Mouse (Mus musculus) intestine, embryonic 15.5 days (tissue): ENCODE measurements around the gene Fancg. TPM values are rescaled to one million over a fixed set of nuclear protein-coding genes. Genes with fewer than 3 reads are reported as not detected.

Source experiments
- ATAC-seq: fragments of 200-750 bp; cut with Nextera tagmentation; 2 replicates; pipeline ENCODE4 v1.8.0; 2017; ENCODE audit warnings: moderate TSS enrichment, moderate library complexity
- H3K27ac ChIP-seq: fragments of 300-500 bp; sonication (generic); 2 replicates; pipeline ENCODE4 v1.5.1; 2015; ENCODE audit warnings: mild to moderate bottlenecking, inconsistent platforms
- H3K27me3 ChIP-seq: fragments of 300-500 bp; sonication (generic); replicated peaks from 2 replicates; pipeline ENCODE4 v1.6.1; 2015; ENCODE audit warnings: inconsistent platforms
- H3K36me3 ChIP-seq: fragments of 300-500 bp; sonication (generic); 2 replicates; pipeline ENCODE4 v1.6.1; 2015; ENCODE audit warnings: inconsistent platforms
- H3K4me1 ChIP-seq: fragments of 300-500 bp; sonication (generic); replicated peaks from 2 replicates; pipeline ENCODE4 v1.6.1; 2015; ENCODE audit warnings: inconsistent platforms
- H3K4me2 ChIP-seq: fragments of 300-500 bp; sonication (generic); replicated peaks from 2 replicates; pipeline ENCODE4 v1.6.1; 2015; ENCODE audit warnings: mild to moderate bottlenecking, inconsistent platforms
- H3K4me3 ChIP-seq: fragments of 300-500 bp; sonication (generic); replicated peaks from 2 replicates; pipeline ENCODE4 v1.5.1; 2015; ENCODE audit warnings: inconsistent platforms
- H3K9ac ChIP-seq: fragments of 300-500 bp; sonication (generic); 2 replicates; pipeline ENCODE4 v1.6.1; 2015; ENCODE audit warnings: inconsistent platforms
- H3K9me3 ChIP-seq: fragments of 300-500 bp; sonication (generic); 2 replicates; pipeline ENCODE4 v1.6.1; 2016; ENCODE audit warnings: inconsistent platforms
- WGBS: fragments of 180-500 bp; shearing (Covaris S2); methylation state at CpG from one replicate; pipeline ENCODE4 v1.1.7; 2015; 5-methylcytosine and 5-hydroxymethylcytosine counted together
- polyA plus RNA-seq: library from polyadenylated mRNA; unstranded; fragments of >200 nt; fragmentation: Nextera tagmentation; extraction: Ambion mirVana; gene quantifications from 2 replicates; pipeline ENCODE4 v1.2.1, GENCODE M21; 2015

Gene Fancg
- 15.0 and 15.2 TPM in 2 replicates for polyA plus RNA-seq

GRCm38 (mm10) chr4:43010161-43011038, at the start of gene Fancg:
Gene Fancg, minus strand, starts transcription at chr4:43010506.
- H3K27me3 ChIP-seq: no peaks in the 10 kb centered on the region
- H3K4me1 ChIP-seq: peaks cover 6% of the 10 kb centered on the region; the same call in 1 of the 2 replicates
- peak within 1 kb of the TSS; percentile 77 for H3K4me2 ChIP-seq
- peak within 1 kb of the TSS; percentile 67; the same call in 1 of the 2 replicates for H3K27ac ChIP-seq
- H3K36me3 ChIP-seq: no peaks in the 10 kb centered on the region
- WGBS: under 1% methylated on average over 37 of the region's 37 CpGs
- peak within 1 kb of the TSS; percentile 67 for H3K9ac ChIP-seq
- peak; percentile 93 for ATAC-seq
- H3K4me3 ChIP-seq: peak within 1 kb of the TSS; percentile 88
- H3K9me3 ChIP-seq: no peaks in the 10 kb centered on the region

GRCm38 (mm10) chr4:43059697-43060096, 49.4 kb upstream of the Fancg start:
- H3K4me3 ChIP-seq: peak overlapping the region; percentile 79
- 0 out of 2 replicates have a peak, but pooled peaks cover 4% of the 10 kb centered on the region for H3K27me3 ChIP-seq
- H3K36me3 ChIP-seq: no peaks in the 10 kb centered on the region
- no peak overlapping the region for H3K27ac ChIP-seq
- H3K9me3 ChIP-seq: no peaks in the 10 kb centered on the region
- H3K4me2 ChIP-seq: peak overlapping the region; percentile 92
- H3K4me1 ChIP-seq: no peaks in the 10 kb centered on the region
- 38% methylated on average over 3 of the region's 3 CpGs for WGBS
- H3K9ac ChIP-seq: no peak overlapping the region; the same call in 1 of the 2 replicates
- no peak for ATAC-seq

DNA sequence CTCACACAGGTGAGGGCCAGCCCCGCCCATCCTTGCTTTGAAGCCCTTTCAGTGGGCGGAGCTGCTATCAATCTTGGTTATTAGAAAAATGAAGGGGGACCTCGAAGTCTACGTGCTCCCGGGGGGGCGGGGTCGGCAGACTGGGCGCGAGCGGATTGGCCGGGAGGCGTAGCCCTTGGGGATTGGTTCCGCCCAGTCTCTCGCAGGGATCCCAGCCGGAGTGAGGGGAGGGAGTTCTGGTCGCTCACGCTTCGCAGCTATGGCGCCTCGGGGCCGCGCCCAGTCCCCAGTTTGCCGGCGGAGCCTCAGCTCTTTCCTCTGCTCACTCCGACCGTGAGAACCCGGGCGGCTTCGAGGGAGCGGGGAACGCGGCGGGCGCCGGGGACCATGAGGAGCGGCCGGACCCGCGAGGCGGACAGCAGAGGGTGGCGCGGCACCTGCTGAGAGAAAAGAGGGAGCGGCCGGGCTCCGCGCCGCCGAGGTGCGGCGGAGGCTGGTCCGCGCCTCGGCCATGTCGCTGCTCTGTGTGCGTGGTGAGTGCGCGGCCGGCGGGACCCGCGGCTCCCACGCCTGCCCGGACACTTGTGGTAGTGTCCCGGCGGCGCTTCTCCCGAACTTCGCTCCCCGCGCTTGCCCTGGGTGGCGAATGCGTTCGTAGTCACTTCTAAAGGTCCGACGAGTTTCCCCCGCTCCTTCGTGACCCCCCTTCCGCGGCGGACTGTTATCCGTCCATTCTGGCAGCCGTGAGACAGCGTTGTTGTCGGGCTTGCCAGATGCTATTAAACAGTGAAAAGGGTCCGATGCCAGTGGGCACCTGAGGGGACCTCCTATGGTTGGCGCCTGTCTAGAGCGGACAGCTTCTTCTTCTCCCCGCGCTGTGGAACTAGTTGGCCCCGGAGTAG, 48.7 kb upstream of the Fancg start, which contains the start of gene Unc13b:
Gene Unc13b (plus strand): TSS at position 201 of the 902 bp plus-strand sequence.
- H3K9ac ChIP-seq: peak within 1 kb of the TSS; percentile 75
- peak; percentile 99 for ATAC-seq
- H3K36me3 ChIP-seq: no peaks in the 10 kb centered on the region
- no peaks in the 10 kb centered on the region for H3K4me1 ChIP-seq
- WGBS: under 1% methylated on average over 90 of the region's 90 CpGs
- H3K9me3 ChIP-seq: no peaks in the 10 kb centered on the region
- H3K4me2 ChIP-seq: peak within 1 kb of the TSS; percentile 92
- H3K4me3 ChIP-seq: peak within 1 kb of the TSS; percentile 79
- H3K27me3 ChIP-seq: 0 out of 2 replicates have a peak, but pooled peaks cover 4% of the 10 kb centered on the region
- H3K27ac ChIP-seq: peak within 1 kb of the TSS; percentile 81

DNA sequence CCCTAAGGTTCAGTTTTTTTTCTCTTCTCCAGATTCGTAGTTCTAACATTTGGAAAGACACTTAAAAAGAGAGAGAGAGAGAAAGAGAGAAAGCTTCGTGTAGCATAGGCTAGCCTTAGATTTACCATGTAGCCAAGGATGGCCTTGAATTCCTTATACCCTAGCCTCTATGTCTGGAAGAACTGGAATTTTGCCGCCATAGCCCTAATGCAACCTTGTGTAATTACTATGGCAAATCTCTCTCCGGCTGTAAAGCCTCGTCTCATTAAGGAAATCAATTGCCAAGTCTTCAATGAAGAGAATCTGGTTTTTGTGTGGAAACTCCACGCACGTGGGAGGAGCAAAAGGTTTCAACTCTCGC, 48.1 kb upstream of the Fancg start:
- Histone ChIP-seq H3K36me3 (no peaks in the 10 kb centered on the region), H3K9ac (no peak overlapping the region), H3K4me3 (peak overlapping the region; percentile 79), H3K9me3 (no peaks in the 10 kb centered on the region), H3K4me1 (no peaks in the 10 kb centered on the region), H3K27me3 (0 out of 2 replicates have a peak, but pooled peaks cover 4% of the 10 kb centered on the region), H3K4me2 (peak overlapping the region; percentile 92), H3K27ac (no peak overlapping the region)
- peak; percentile 39 for ATAC-seq
- WGBS: 19% methylated on average over 8 of the region's 8 CpGs

DNA sequence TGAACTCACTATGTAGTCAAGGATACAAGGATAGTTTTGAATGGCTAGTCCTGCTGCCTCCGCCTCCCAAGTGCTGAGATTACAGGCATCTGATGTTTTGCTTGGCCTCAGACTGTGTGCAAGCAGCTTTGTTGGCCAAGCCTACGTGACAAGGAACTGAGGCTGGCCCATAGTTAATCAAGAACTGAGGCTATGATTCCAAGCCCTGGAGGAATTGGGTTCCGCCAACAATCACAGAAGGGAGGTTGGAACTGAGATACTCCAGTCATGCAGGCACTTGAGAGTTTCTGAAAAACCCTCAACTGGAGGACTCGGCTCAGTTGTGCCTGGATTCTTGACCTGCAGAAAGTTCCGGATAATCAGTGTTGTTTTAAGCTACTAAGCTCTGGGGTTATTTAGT, 47.3 kb upstream of the Fancg start:
- Histone ChIP-seq H3K4me1 (no peaks in the 10 kb centered on the region), H3K27ac (no peak overlapping the region), H3K4me3 (no peak overlapping the region), H3K9ac (no peak overlapping the region), H3K4me2 (no peak overlapping the region), H3K27me3 (0 out of 2 replicates have a peak, but pooled peaks cover 4% of the 10 kb centered on the region), H3K36me3 (no peaks in the 10 kb centered on the region), H3K9me3 (no peaks in the 10 kb centered on the region)
- 91% methylated on average over 5 of the region's 5 CpGs for WGBS
- no peak for ATAC-seq

DNA sequence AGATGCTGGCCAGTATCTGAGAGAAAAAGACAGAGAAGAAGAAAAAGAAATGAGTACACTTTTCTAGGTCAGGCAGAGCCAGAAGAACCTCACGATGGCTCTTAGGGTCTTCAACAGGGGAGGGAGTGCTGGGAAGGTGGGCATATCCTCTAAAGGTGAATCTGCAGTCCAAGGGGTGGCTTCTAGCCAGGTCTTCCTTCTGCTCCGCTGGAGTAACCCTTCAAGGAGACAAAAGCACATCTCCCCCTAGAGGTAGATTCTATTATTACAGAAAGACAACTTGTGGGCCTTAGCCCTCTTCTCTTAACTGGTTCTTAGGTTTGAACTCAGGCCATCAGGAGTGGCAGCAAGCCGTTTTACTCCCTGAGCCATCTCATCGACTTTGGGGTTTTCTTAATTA, 42.3 kb upstream of the Fancg start:
- Histone ChIP-seq H3K9me3 (no peaks in the 10 kb centered on the region), H3K4me3 (no peak overlapping the region), H3K4me2 (no peak overlapping the region), H3K9ac (no peak overlapping the region), H3K36me3 (no peaks in the 10 kb centered on the region), H3K27me3 (no peaks in the 10 kb centered on the region), H3K4me1 (no peaks in the 10 kb centered on the region), H3K27ac (no peak overlapping the region)
- ATAC-seq: peak; percentile 52
- 17% methylated on average over 4 of the region's 4 CpGs for WGBS

- Histone ChIP-seq H3K4me1 (peaks cover 13% of the 10 kb centered on the region), H3K36me3 (no peaks in the 10 kb centered on the region), H3K4me3 (no peak overlapping the region), H3K27me3 (no peaks in the 10 kb centered on the region), H3K27ac (no peak overlapping the region), H3K9ac (no peak overlapping the region), H3K4me2 (no peak overlapping the region), H3K9me3 (no peaks in the 10 kb centered on the region)
- WGBS: 6% methylated on average over 5 of the region's 5 CpGs
- ATAC-seq: no peak
Measured at GRCm38 (mm10) chr4:43047231-43047630, 36.9 kb upstream of the Fancg start.

- Histone ChIP-seq H3K27ac (no peak overlapping the region), H3K27me3 (no peaks in the 10 kb centered on the region)
Measured at GRCm38 (mm10) chr4:43046607-43047006, 36.3 kb upstream of the Fancg start.

GRCm38 (mm10) chr4:43045659-43046302, 35.5 kb upstream of the Fancg start, which contains the start of gene Fam214b:
Gene Fam214b, minus strand, starts transcription at chr4:43046220.
- Histone ChIP-seq H3K27ac (peak within 1 kb of the TSS; percentile 52; the same call in 1 of the 2 replicates), H3K9ac (peak within 1 kb of the TSS; percentile 47), H3K4me1 (peaks cover 13% of the 10 kb centered on the region)

More at GRCm38 (mm10) chr4:43046607-43047006, 36.3 kb upstream of the Fancg start:
- Histone ChIP-seq H3K9me3 (no peaks in the 10 kb centered on the region), H3K4me1 (peaks cover 13% of the 10 kb centered on the region), H3K9ac (no peak overlapping the region), H3K4me2 (peak overlapping the region; percentile 76; the same call in 1 of the 2 replicates), H3K36me3 (no peaks in the 10 kb centered on the region), H3K4me3 (no peak overlapping the region)
- no peak for ATAC-seq
- WGBS: 60% methylated on average over 5 of the region's 5 CpGs

DNA sequence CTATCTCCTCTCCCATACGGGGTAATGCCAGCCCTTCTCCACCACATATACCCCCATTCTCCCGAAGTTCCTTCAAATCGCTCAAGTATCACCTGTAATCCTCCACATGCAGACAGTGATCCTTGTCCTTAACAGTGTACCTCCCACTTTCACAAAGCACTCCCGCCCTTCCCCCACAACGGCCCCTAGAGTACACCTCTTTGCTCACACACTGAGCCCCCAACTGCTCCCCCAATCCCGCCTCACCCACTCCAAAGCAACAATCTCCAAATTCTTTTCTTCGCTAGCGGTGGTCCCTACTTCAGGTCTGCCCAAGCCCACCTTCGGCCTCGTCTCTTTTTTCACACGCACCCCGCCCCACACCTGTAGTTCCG, 35.0 kb upstream of the Fancg start:
- peak; percentile 11; the same call in 1 of the 2 replicates for ATAC-seq
- no peaks in the 10 kb centered on the region for H3K36me3 ChIP-seq
- WGBS: 7% methylated on average over 13 of the region's 13 CpGs

More at GRCm38 (mm10) chr4:43045659-43046302, 35.5 kb upstream of the Fancg start, which contains the start of gene Fam214b:
- H3K4me2 ChIP-seq: peak within 1 kb of the TSS; percentile 76
- peak within 1 kb of the TSS; percentile 52 for H3K4me3 ChIP-seq
- peak; percentile 96 for ATAC-seq
- no peaks in the 10 kb centered on the region for H3K36me3 ChIP-seq
- WGBS: under 1% methylated on average over 33 of the region's 33 CpGs
- H3K27me3 ChIP-seq: no peaks in the 10 kb centered on the region
- H3K9me3 ChIP-seq: no peaks in the 10 kb centered on the region

GRCm38 (mm10) chr4:43044673-43045072, 34.4 kb upstream of the Fancg start:
- H3K36me3 ChIP-seq: no peaks in the 10 kb centered on the region
- peak overlapping the region; percentile 52; the same call in 1 of the 2 replicates for H3K4me3 ChIP-seq
- no peak for ATAC-seq
- H3K4me1 ChIP-seq: peaks cover 13% of the 10 kb centered on the region
- 26% methylated on average over 4 of the region's 4 CpGs for WGBS
- H3K4me2 ChIP-seq: peak overlapping the region; percentile 76
- H3K9me3 ChIP-seq: no peaks in the 10 kb centered on the region
- H3K9ac ChIP-seq: 0 out of 2 replicates have a peak overlapping the region, but pooled peaks have one; percentile 47
- no peak overlapping the region for H3K27ac ChIP-seq
- no peaks in the 10 kb centered on the region for H3K27me3 ChIP-seq

More for the DNA sequence above, 35.0 kb upstream of the Fancg start:
- Histone ChIP-seq H3K9ac (peak overlapping the region; percentile 47; the same call in 1 of the 2 replicates), H3K4me3 (peak overlapping the region; percentile 52), H3K4me2 (peak overlapping the region; percentile 76), H3K27me3 (no peaks in the 10 kb centered on the region), H3K4me1 (peaks cover 13% of the 10 kb centered on the region), H3K27ac (no peak overlapping the region), H3K9me3 (no peaks in the 10 kb centered on the region)
